Mouse (Mus musculus): Measurements from ENCODE around the gene Arsg.

DNA sequence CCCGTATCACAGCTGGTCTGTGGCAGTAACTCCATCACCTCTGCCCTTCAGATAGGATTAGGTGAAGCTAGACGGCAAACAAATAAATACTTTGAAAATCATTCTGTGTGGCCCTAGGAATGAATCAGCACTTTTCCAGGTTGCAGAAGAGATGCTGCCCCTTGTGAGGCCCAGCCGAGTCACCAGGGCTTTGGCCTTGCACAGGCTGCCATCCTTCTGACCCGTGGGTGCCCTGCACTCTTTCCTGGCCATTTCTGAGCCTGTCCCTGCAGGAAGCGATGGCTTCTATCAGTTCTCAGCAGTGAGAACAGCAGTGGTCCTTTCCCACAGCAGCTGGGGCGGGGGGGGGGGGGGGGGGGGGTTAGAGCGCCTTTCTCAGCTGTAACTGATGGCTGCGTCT lies 36.3 kb upstream of the Arsg start:
- TF ChIP-seq POLR2A (IDR thresholded peaks at IDR 0.05; ENCODE audit: borderline replicate concordance, extremely low read depth, low read depth, low read length), result no peak
- TF ChIP-seq CTCF (IDR thresholded peaks at IDR 0.05; ENCODE audit: insufficient read depth, low read length), result no peak
